Mouse (Mus musculus) midbrain, postnatal 0 days (tissue): ENCODE measurements around the gene Kif6. TPM values are rescaled to one million over a fixed set of nuclear protein-coding genes. Genes with fewer than 3 reads are reported as not detected.

Experiments
- ATAC-seq: fragments of 200-750 bp; cut with Nextera tagmentation; 2 replicates; pipeline ENCODE4 v1.8.0; 2017; ENCODE audit warnings: moderate number of reproducible peaks, mild to moderate bottlenecking, moderate TSS enrichment, moderate library complexity; ENCODE audit not compliant: low FRiP score
- DNase-seq: peaks from one replicate; pipeline ENCODE4 v3.0.0-alpha.2; 2015; ENCODE audit warnings: low spot score
- H3K27ac ChIP-seq: fragments of 300-500 bp; sonication (generic); 2 replicates; pipeline ENCODE4 v1.5.1; 2014; ENCODE audit warnings: low read depth, mild to moderate bottlenecking, low read length, mixed read lengths
- H3K27me3 ChIP-seq: fragments of 300-500 bp; sonication (generic); 2 replicates; pipeline ENCODE4 v1.6.1; 2014; ENCODE audit warnings: low read length, control low read depth, mixed read lengths; ENCODE audit not compliant: insufficient read depth
- H3K36me3 ChIP-seq: fragments of 300-500 bp; sonication (generic); 2 replicates; pipeline ENCODE4 v1.6.1; 2014; ENCODE audit warnings: low read length, control low read depth, mixed read lengths; ENCODE audit not compliant: insufficient read depth
- H3K4me1 ChIP-seq: fragments of 300-500 bp; sonication (generic); 2 replicates; pipeline ENCODE4 v1.6.1; 2014; ENCODE audit warnings: mild to moderate bottlenecking, control low read depth, antibody characterized with exemption, low read length, mixed read lengths; ENCODE audit not compliant: insufficient read depth
- H3K4me2 ChIP-seq: fragments of 300-500 bp; sonication (generic); 2 replicates; pipeline ENCODE4 v1.6.1; 2014; ENCODE audit warnings: low read depth, mild to moderate bottlenecking, low read length, mixed read lengths; ENCODE audit not compliant: poor library complexity, severe bottlenecking
- H3K4me3 ChIP-seq: fragments of 300-500 bp; sonication (generic); 2 replicates; pipeline ENCODE4 v1.5.1; 2014; ENCODE audit warnings: low read depth, mild to moderate bottlenecking, low read length, moderate library complexity
- H3K9ac ChIP-seq: fragments of 300-500 bp; sonication (generic); replicated peaks from 2 replicates; pipeline ENCODE4 v1.6.1; 2014; ENCODE audit warnings: mild to moderate bottlenecking, low read length, moderate library complexity, mixed read lengths; ENCODE audit not compliant: poor library complexity, severe bottlenecking
- H3K9me3 ChIP-seq: fragments of 300-500 bp; sonication (generic); 2 replicates; pipeline ENCODE4 v1.6.1; 2016; ENCODE audit warnings: low read length, control low read depth
- CTCF ChIP-seq: IDR thresholded peaks from 2 replicates; pipeline ENCODE4 v1.5.1; 2016; ENCODE audit warnings: antibody characterized with exemption, mild to moderate bottlenecking
- WGBS: fragments of 180-500 bp; shearing (Covaris S2); extraction: QIAGEN DNeasy Blood & Tissue Kit; methylation state at CpG from one replicate; pipeline ENCODE4 v1.1.7; 2014; 5-methylcytosine and 5-hydroxymethylcytosine counted together
- polyA plus RNA-seq: library from polyadenylated mRNA; unstranded; fragments of >200 nt; fragmentation: Nextera tagmentation; extraction: Ambion mirVana; gene quantifications from 2 replicates; pipeline ENCODE4 v1.2.1, GENCODE M21; 2015
- total RNA-seq: library from RNA; depleted of rRNA; stranded (reverse); fragments of >200 nt; gene quantifications from 2 replicates; pipeline ENCODE4 v1.2.3, GENCODE M21; 2014

Kif6 gene
- total and polyA plus RNA-seq, 2 experiments from 2014 or later, result 1.7 to 2.1 TPM

DNA sequence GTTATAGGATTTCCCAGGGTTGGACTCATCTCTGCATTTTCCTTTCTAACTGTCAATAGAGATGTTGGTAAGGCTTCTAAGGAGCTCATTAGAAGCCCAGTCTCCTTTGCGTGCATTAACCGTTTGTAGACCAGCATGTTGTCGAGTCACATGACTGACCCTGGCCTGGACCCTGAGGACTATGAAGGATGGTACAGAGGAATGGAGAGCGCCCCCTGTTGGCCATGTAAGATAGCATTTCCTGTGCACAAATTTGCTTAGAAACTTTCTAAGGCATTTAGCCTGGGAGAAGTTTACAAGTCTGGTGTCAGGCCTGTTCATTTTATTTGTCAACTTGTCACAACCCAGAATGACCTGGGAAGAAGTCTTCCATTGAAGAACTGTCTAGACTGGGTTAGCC is 144.1 kb downstream of the Kif6 start:
- TF ChIP-seq CTCF, result peak; percentile 28; the same call in 1 of the 2 replicates
- no peak for ATAC-seq
- H3K27ac ChIP-seq, result no peak overlapping the region
- H3K27me3 ChIP-seq, result no peaks in the 10 kb centered on the region
- H3K36me3 ChIP-seq, result no peaks in the 10 kb centered on the region
- no peak overlapping the region for H3K4me2 ChIP-seq
- no peaks in the 10 kb centered on the region for H3K4me1 ChIP-seq
- 83% methylated on average over 4 of the region's 4 CpGs for WGBS
- DNase-seq, result no peak
- no peak overlapping the region for H3K4me3 ChIP-seq
- no peak overlapping the region for H3K9ac ChIP-seq
- H3K9me3 ChIP-seq, result no peaks in the 10 kb centered on the region

DNA sequence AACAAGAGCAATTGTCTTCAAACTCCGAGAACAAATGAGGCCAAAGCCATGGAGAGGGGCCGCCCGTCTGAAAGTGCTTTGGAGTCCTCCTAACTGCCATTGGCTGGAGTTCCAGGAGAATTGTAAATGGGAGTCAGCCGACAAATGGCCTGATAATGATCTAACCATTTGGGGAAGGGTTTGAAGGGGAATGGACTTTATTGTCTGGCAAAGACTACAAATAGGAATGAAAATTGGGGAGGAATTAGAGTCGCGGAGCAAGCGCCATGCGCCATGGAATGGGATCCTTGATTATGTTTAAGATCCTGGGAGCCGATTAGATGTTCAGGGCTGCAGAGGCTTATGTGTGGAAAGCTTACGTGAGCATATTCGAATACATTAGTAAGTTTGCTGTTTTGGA is 146.3 kb downstream of the Kif6 start:
- no peaks in the 10 kb centered on the region for H3K4me1 ChIP-seq
- ATAC-seq (no peak), DNase-seq (no peak)
- H3K4me3 ChIP-seq, result no peak overlapping the region
- H3K27ac ChIP-seq, result no peak overlapping the region
- H3K9ac ChIP-seq, result no peak overlapping the region
- no peaks in the 10 kb centered on the region for H3K27me3 ChIP-seq
- TF ChIP-seq CTCF, result no peak
- H3K9me3 ChIP-seq, result no peaks in the 10 kb centered on the region
- H3K4me2 ChIP-seq, result no peak overlapping the region
- 76% methylated on average over 11 of the region's 11 CpGs for WGBS
- no peaks in the 10 kb centered on the region for H3K36me3 ChIP-seq

DNA sequence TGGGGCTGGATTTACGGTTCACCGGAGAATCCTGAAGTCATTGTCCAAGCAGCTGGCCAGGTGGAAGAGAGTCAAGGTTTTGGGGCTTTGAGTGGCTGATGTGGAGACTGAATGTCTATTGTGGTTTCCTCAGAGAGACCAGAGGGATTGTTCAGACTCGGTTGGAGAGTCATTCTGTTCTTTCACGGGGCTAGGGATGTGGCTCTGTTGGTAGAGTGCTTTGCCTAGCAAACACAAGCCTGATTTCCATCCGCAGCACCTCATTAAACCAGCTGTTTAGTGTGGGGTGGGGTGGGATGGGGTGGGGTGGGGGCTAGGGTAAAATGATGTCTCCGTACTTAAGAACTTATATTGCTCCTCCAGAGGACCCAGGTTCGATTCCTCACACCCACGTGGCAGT is 146.9 kb downstream of the Kif6 start:
- Histone ChIP-seq H3K9ac (no peak overlapping the region), H3K27ac (no peak overlapping the region), H3K4me2 (no peak overlapping the region), H3K4me3 (no peak overlapping the region), H3K4me1 (no peaks in the 10 kb centered on the region), H3K9me3 (no peaks in the 10 kb centered on the region), H3K36me3 (no peaks in the 10 kb centered on the region), H3K27me3 (no peaks in the 10 kb centered on the region)
- 77% methylated on average over 8 of the region's 8 CpGs for WGBS
- no peak for TF ChIP-seq CTCF
- DNase-seq, result no peak
- ATAC-seq, result no peak

DNA sequence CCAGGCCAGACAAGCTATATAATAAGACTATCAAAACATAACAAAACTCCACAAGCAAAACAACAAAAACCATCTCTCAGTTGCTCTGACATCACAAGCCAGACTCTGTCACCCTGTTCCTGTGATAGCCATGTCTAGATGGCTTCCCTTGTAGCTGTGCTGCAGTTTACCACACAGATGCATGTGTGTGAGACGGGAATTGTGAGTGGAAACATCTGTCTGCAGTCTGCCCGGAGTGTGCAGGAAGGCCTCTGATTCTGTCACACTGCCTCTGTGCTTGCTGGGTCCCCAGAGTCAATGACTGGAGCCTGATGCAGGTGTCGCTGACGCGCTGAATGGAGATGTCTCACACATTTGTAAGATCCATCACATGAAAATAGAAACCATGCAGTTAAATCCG is 150.0 kb downstream of the Kif6 start:
- no peaks in the 10 kb centered on the region for H3K36me3 ChIP-seq
- H3K9ac ChIP-seq, result no peak overlapping the region
- H3K27ac ChIP-seq, result no peak overlapping the region
- no peak for DNase-seq
- no peak overlapping the region for H3K4me3 ChIP-seq
- no peaks in the 10 kb centered on the region for H3K9me3 ChIP-seq
- H3K27me3 ChIP-seq, result no peaks in the 10 kb centered on the region
- no peak for ATAC-seq
- TF ChIP-seq CTCF, result no peak
- no peak overlapping the region for H3K4me2 ChIP-seq
- H3K4me1 ChIP-seq, result no peaks in the 10 kb centered on the region
- WGBS, result 68% methylated on average over 6 of the region's 6 CpGs

DNA sequence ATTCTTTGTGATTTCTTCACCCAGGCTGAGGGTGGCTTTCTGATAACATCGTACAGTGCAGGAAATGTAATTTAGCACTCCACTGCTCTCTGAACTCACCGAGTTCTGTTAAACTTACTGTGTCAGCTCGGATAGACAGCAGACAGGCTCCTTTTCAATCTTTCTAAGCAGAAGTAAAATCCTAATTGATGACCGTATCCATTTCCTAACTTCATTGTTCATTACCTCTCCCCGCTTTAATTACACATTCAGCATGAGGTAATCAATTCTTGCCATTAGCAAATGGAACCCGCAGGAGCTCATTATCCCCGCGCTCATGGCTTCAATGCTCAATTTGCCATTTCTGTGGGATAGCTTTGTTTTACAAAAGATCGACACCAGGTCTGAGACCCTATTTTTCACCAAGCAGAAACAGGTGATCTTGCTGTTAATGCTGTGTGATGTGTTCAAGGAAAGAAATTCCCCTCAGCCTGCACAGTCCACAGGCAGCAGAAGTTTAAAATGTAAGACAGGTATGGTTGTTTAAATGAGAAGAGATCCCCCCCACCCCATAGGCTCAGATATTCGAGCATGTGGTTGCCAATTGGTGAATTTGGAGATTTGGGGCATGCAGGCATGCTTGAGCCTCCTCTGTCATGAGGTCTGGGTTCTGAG is 152.9 kb downstream of the Kif6 start:
- H3K27ac ChIP-seq, result no peak overlapping the region
- WGBS, result 25% methylated on average over 10 of the region's 10 CpGs
- no peaks in the 10 kb centered on the region for H3K9me3 ChIP-seq
- H3K4me3 ChIP-seq, result no peak overlapping the region
- no peaks in the 10 kb centered on the region for H3K4me1 ChIP-seq
- TF ChIP-seq CTCF, result no peak
- peak; percentile 35 for DNase-seq
- no peak overlapping the region for H3K9ac ChIP-seq
- no peaks in the 10 kb centered on the region for H3K36me3 ChIP-seq
- H3K4me2 ChIP-seq, result no peak overlapping the region
- no peaks in the 10 kb centered on the region for H3K27me3 ChIP-seq
- ATAC-seq, result no peak

DNA sequence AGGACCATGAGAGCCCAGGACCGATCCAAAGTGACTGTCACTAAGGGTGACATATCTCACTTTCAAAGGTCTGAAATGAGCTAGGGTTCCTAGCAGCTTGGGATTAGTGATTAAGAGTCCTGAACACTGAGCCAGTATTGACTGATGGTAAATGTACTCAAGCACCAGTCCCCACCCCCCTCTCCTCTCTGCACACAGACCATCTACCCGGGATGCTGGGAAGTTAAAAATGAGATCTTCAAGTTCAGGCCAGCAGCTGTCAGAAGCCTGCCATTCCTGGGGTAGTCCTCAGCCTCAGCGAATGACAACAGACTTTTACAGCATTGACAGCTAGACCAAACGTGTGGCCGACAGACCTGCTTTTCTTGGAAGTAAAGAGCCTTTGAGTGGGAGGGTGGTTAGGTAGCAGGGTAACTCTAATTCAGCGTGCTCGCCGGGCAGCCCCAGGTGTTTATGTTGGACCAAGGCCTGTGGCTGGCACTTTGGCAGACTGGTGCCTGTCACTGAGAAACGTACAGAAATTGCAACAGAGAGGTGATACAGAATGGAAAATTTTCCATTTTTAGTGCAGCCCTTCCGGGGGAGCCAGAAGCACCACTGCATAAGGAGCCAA is 156.9 kb downstream of the Kif6 start:
- Histone ChIP-seq H3K9me3 (no peaks in the 10 kb centered on the region), H3K36me3 (no peaks in the 10 kb centered on the region), H3K27ac (no peak overlapping the region), H3K4me2 (no peak overlapping the region), H3K4me3 (no peak overlapping the region), H3K9ac (no peak overlapping the region), H3K27me3 (no peaks in the 10 kb centered on the region), H3K4me1 (no peaks in the 10 kb centered on the region)
- TF ChIP-seq CTCF, result no peak
- ATAC-seq (no peak), DNase-seq (no peak)
- 79% methylated on average over 10 of the region's 10 CpGs for WGBS
